23 mouse cellular contexts compared by ENCODE assay signal in the genomic region with DNA sequence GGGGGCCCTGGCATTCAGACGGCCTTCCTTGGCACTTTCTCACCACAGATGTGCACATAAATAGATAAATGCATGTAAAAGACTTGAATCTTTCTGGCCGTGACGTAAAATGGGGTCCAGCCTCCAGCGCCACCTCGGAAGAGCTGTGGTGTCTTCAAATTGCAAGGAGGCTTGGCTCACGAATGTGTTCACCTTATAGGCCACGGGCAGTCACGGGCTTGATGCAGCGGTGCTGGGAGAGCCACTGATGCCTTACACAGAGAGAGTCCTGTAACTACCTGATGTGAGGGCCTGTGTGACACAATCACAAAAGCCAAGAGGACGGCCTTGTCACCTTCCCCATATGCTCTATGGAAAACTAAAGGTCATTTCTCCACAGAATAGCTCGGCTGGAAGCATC.
"Had no signal": no experiment of that assay in that cellular context is flagged by ENCODE, and none has a peak within 500 bp of the region (broad histone marks: within the 10 kb centered on the region; RNA-seq: fewer than 3 reads in every experiment).

No protein-coding gene starts in this region.

- DNase-seq: forebrain, postnatal 0 days; gastrocnemius, postnatal 14 days; gastrocnemius, postnatal 36 days; heart, adult 18-20 months; heart, postnatal 10 days; kidney, adult 11 months; kidney, adult 2 months; kidney, adult 9 months; kidney, postnatal 14 days; kidney, postnatal 36 days; layer of hippocampus, postnatal 36 days; left cerebral cortex, postnatal 4 days had no signal

- H3K27me3 ChIP-seq: forebrain, embryonic 15.5 days; heart, embryonic 12.5 days; hindbrain, embryonic 13.5 days; hindbrain, embryonic 15.5 days; kidney, embryonic 15.5 days; limb, embryonic 13.5 days; limb, embryonic 15.5 days had no signal

- H3K4me1 ChIP-seq: forebrain, embryonic 15.5 days; kidney, embryonic 15.5 days; limb, embryonic 15.5 days had no signal

- ATAC-seq: forebrain, embryonic 15.5 days; forebrain, postnatal 0 days; hindbrain, postnatal 0 days; intestine, embryonic 16.5 days had no signal

- H3K27ac ChIP-seq: forebrain, embryonic 15.5 days; heart, embryonic 10.5 days; hindbrain, embryonic 15.5 days; hindbrain, postnatal 0 days; kidney, embryonic 15.5 days; kidney, postnatal 0 days; limb, embryonic 13.5 days; limb, embryonic 15.5 days had no signal

- H3K4me3 ChIP-seq: forebrain, embryonic 15.5 days; heart, embryonic 10.5 days; heart, embryonic 12.5 days; hindbrain, embryonic 13.5 days; hindbrain, embryonic 15.5 days; kidney, embryonic 15.5 days; limb, embryonic 13.5 days; limb, embryonic 15.5 days had no signal

- H3K4me2 ChIP-seq: forebrain, embryonic 15.5 days; heart, embryonic 12.5 days; hindbrain, embryonic 13.5 days; hindbrain, embryonic 15.5 days; kidney, embryonic 15.5 days; limb, embryonic 13.5 days; limb, embryonic 15.5 days had no signal

- H3K9me3 ChIP-seq: forebrain, embryonic 15.5 days; heart, embryonic 10.5 days; hindbrain, embryonic 13.5 days; hindbrain, embryonic 15.5 days; kidney, embryonic 15.5 days; limb, embryonic 13.5 days; limb, embryonic 15.5 days had no signal

- H3K36me3 ChIP-seq: forebrain, embryonic 15.5 days; heart, embryonic 10.5 days; heart, embryonic 12.5 days; hindbrain, embryonic 13.5 days; hindbrain, embryonic 15.5 days; kidney, embryonic 15.5 days; limb, embryonic 13.5 days; limb, embryonic 15.5 days had no signal

- H3K9ac ChIP-seq: forebrain, embryonic 15.5 days; forebrain, postnatal 0 days; heart, embryonic 12.5 days; hindbrain, embryonic 13.5 days; hindbrain, embryonic 15.5 days; kidney, embryonic 15.5 days; limb, embryonic 13.5 days; limb, embryonic 15.5 days had no signal
